Mouse (Mus musculus) natural killer cell, adult 2 months (primary cell): ENCODE data around the gene Klc3.

Experiments
- DNase-seq, 2 experiments: peaks; one replicate each; pipeline ENCODE4 v3.0.0; 2022; ENCODE audit warnings: low spot score in 2 of 2

Gene Klc3

DNA sequence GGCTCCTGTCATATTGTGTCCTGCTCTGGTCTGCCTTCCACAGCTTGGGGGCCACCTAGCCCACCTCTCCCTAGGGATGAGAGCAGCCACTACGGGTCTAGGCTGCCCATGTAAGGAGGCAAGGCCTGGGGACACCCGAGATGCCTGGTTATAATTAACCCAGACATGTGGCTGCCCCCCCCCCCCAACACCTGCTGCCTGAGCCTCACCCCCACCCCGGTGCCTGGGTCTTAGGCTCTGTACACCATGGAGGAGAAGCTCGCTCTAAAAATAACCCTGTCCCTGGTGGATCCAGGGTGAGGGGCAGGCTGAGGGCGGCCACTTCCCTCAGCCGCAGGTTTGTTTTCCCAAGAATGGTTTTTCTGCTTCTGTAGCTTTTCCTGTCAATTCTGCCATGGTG, 5.8 kb upstream of the Klc3 start:
- no peak for DNase-seq

DNA sequence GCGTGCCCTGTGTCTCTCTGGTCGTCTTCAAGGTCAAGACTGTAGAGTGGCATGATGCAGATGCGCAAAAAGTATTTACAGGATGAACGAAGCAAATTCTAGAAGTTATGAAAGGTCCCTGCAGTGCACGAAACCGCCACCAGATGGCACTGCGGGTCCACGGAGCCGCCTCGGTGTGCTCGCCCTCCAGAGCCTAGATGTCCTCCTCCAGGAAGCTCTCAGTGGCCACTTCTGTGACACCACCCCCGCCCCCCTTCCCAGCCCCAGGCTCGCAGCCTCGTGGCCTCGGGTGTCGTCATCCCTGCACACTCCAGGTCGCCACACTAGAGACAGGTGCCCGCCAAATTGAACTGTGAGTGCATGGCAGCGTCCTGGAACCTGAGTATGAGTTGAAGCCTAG, 1.5 kb upstream of the Klc3 start:
- DNase-seq = peak; percentile 83 to 87

DNA sequence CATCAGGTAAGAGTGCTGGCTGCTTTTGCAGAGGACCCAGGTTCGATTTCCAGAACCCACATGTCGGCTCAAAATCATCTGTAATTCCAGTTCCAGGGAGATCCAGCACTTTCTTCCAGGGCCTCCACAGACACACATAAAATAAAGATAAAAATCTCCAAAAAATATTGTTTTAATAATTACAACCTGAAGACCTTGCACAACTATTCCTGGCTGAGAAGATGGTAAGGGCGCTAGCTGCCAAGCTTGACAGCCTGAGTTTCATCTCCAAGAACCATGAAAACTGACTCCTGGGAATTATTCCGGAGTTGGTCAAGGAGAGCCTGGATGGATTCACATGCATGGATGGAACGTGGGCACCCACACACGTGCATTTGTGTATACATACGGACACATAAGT, 572 bp upstream of the Klc3 start, which contains the start of gene Ckm:
Gene Ckm (plus strand): TSS at position 301 of the 400 bp plus-strand sequence.
- no peak for DNase-seq

DNA sequence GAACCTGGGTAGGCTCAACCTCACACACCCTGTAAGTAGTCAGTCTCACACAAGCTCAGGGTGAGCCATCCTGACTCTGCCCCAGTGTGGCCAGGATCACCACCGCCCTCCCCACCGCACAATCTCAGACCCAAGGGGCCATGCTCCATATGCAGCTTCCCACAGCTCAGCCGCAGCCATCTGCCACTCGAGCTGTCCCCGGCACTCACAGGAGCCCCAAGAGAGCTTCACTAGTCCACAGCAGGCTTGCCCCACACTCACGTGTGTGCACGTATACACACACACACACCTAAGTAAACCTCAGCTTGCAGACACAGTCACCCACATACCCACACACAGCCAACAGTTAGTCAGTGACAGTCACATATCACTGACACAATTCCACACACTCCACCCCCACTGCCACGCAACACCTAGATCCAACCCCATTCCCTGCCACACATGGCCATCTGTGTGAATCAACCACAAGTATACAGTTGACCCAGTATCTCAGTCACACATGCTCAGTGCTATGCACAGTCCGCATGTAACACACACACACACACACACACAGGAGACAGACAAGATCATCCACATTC, 1.3 kb downstream of the Klc3 start:
- no peak for DNase-seq

DNA sequence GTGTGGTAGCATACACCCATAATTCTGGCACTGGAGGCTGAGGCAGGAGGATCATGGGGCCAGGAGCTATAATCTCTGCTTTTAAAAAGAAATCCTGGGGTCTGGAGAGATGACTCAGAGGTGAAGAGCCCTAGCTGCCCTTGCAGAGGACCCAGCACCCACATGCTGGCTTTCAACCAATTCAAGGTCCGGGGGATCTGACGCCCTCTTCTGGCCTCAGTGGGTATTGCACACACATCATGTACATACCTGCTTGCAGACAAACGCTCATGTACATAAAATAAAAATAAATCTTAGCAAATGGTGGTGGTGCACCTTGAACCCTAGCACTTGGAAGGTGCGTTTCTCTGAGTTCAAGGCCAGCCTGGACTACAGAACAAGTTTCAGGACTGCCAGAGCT, 3.0 kb downstream of the Klc3 start:
- no peak for DNase-seq

DNA sequence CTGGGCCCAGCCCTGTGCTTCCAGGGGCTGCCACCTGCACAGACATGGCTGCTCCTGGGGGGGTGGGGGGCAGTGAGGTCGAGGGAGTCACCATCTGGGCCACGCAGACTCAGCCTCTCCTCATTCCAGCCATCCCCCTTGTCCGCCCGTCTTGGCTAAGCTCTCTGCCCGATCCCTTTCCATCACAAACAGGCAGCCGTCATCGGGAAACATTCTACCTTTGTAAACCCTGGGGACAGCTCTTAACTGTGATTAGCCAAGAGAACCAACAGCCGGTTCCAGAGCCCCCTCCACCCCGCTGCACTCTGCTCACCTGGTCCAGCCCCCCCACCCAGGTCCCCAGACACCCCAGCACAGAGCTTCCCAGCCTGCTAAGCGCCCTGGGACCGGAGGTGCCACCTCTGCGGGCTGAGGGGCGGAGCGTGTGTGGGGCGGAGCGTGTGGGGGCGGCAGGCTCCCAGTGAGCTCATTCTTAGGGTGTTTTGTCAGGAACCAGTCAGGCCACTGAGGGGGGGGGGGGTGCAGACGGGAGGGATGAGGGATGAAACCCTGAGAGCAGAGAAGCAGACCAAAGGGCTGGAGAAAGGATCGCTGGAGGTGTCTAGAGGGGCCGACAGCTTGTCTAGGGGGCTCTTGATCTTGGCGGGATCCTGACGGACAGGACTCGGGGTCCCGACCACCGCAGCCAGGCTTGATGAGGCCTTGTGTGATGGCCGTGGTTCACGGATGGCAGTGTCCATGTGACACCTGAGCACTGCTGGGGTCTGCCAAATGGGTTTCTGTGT, 4.2 kb downstream of the Klc3 start:
- peak; percentile 38 to 45 for DNase-seq

DNA sequence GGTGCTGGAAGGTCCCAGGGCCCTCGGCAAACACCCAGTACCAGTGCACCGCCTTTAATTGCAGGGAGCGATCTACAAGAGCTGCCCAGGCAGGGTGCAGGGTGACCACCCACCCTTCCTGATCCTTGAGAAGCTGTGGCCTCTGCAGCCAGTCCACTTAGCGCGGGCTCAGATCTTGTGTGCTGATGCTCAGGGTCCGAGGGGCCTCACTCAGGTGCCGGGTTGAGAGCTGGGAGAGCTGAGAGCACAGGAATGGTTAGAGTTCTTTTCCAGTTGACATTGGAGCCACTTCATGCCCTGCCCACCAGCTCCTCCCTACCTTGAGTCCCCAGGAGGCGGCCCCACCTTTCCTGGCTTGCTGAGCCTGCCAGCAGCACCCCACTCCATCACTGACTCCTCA, 9.4 kb downstream of the Klc3 start:
- no peak for DNase-seq

DNA sequence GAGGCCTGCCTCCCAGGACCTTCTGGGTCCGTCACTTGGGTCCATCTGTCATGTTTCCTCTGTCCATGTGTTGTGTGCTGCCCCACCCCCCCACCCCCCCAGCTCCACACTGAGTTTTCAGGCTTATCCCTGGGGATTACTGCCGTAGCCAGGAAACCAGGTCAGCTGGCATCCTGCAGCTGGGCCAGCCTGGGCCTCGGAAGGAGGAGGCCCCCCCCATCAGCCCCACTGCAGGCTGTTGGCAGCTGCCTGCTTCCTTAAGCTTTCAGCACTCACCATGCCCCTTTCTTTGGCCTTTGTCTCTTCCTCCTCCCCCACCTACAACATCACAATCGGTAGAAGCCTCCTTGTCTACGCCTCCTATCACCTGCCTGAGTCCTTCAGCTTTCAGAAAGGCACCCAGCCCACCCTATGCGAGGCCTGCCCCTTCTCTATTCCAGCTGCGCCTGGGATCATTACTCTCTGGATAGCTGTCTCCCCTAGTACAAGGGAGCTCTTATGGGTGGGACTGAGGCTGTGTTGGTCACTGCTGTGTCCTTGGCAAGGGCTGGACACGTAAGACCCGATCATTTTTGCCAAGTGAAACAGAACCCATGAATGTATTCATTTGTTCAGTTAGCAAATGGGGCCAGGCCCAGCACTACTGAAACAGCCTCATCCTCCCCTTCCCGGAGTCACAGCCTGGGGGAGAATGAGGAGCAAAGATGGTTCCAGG, 15.0 kb downstream of the Klc3 start:
- DNase-seq = no peak

DNA sequence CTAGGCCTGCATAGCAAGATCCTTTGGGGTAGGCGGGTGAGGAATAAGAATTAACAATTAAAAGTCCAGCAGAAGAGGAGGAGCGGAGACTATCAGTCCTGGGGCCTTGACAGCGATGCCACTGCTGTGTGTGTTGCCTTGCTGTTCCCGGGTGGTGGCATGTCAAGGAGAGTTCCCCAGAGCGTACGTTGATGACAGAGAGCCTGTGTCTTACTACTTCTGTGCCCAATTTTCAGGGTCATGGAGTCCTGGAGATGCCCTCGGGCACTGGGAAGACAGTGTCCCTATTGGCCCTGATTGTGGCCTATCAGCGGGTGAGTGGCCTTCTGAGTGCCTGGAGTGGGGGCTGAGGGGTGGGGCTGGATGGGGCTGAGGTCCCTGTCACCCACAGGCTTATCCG, 20.2 kb downstream of the Klc3 start:
- no peak for DNase-seq

DNA sequence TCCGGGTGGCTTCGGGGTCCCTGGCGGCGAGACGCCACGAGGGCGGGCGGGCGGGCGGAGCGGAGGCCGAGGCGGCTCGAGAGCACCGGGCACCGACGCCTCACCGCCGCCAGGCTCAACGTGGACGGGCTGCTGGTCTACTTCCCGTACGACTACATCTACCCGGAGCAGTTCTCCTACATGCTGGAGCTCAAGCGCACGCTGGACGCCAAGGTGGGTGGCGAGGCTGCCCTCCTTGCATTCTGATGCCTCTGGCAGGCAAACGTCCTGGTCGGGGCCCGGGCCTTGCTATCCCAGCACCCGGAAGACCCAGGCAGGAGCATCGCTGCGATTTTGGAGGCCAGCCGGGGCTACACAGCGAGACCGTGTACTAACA, 21.8 kb downstream of the Klc3 start:
- DNase-seq = no peak

DNA sequence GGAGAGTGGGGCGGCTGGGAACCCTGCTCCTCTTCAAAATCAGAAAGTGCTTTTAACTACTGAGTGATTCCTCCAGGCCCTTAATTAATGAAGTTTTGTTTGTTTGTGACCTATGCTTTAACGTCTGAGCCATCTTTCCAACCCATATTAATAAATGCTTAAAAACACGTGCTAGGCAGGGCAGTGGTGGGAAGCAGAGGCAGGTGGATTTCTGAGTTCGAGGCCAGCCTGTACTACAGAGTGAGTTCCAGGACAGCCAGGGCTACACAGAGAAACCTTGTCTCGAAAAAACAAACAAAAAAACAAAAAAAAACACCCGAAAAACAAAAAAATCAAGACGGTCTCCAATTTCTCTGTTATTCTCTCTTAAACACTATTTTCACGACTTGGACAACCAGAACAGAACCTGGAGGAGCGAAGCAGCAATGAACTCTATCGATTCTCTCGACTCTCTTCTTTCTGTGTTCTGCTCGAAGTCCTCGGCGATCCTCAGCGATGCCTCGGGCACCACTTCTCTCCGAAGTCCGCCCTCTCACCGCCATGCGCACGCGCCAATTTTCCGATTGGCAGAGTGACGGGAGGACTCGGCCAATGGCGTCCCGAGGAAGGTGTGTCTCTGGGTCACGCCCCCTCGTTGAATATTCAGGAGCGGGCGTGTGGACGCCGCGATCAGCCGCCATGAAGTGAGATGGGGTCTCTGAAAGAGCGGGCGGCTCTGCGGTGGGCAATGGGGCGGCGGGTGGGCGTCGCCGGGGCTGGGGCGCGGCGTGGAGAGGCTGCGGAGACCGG, 22.3 kb downstream of the Klc3 start, which contains the start of gene Ercc2:
Gene Ercc2 (plus strand): TSS at position 634 of the 789 bp plus-strand sequence.
- peak; percentile 97 to 98 for DNase-seq

DNA sequence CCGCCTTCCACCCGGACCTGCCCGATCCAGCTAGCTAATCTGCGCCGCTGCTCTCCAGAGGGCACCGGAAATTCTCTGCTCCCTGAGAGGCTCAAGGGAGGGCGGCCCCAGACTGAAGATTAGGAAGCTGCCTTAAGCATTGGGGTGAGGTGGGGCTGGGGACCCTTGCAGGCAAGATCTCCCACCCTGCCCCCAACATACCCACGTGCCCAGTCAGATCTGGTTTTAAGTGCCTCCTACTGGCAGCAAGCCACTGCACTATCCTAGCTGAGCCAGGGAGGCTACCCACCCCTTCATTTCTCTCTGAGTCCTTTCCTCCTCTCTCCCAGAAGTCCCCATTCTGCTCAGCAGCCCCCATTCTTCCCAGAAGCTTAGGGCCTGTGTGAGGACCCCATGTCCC, 25.9 kb downstream of the Klc3 start:
- DNase-seq = no peak

DNA sequence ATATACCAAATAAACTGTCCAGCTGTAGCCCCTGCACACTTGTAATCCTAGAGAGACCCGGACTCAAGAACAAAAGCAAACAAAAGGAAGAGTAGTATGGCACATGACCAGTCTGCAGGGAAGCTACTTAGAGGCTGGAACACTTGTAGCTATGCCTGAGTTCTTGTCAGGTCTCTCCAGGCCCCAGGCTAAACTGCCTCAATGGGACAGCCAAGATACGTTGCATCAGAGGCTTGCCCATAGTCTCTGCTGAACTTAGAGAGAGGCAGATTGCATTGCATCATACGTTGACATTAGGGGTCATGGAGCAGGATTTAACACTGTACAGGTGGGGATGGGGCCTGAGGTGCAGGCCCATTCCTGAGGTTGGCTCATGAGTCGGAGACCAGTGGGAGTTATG, 27.9 kb downstream of the Klc3 start:
- no peak for DNase-seq

DNA sequence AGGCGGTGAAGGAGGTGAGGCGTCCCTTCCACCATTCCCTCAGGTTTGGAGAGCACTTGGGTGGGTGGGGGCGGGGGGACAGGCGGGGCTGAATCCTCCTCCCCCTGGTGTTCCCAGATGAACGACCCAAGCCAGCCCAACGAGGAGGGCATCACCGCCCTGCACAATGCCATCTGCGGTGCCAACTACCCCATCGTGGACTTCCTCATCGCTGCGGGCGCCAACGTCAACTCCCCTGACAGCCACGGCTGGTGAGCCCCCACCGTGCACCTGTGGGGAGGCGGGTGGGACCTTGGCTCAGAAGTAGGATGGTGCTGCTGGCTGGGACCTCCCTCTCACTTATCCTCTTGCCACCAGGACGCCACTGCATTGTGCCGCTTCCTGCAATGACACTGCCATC, 28.5 kb downstream of the Klc3 start:
- DNase-seq = no peak

DNA sequence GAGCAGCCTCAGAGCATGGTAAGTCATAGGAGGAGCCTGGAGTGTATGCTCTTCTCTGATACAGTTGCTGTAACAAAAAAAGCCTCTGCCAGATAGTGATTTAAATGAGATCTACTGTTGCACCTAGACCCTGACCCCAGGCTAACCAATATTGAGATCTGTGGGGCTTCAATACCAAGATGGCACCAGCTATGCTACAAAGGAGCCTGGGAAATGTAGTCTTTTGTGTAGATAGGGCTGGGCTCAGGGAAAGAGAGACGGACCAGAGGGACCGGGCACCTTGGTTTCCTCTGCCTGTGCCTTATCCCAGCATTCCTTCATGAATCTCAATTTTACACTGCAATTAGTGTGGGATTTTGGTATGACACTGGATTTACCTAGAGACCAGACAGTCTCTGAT, 30.5 kb downstream of the Klc3 start:
- no peak for DNase-seq

DNA sequence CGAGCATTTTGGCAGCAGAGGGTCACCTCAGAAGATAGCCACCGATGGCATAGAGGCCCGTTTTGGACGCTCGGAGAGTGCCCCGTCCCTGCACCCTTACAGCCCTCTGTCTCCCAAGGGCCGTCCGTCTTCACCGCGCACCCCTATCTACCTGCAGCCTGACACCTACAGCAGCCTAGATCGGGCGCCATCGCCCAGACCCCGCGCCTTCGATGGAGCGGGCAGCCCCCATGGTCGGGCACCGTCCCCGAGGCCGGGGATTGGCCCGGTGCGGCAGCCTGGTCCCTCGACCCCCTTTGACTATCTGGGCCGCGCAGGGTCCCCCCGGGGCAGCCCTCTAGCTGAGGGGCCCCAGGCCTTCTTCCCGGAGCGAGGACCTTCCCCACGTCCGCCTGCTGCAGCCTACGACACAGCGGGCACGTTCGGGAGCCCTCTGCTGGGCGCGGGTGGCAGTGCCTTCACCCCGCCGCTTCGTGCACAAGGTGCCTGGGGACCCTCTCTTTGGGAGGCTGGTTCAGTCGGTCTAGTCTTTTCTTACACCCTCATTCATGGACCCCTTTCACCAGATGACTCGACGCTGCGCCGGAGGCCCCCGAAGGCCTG, 34.0 kb downstream of the Klc3 start:
- DNase-seq = peak; percentile 39 to 67

DNA sequence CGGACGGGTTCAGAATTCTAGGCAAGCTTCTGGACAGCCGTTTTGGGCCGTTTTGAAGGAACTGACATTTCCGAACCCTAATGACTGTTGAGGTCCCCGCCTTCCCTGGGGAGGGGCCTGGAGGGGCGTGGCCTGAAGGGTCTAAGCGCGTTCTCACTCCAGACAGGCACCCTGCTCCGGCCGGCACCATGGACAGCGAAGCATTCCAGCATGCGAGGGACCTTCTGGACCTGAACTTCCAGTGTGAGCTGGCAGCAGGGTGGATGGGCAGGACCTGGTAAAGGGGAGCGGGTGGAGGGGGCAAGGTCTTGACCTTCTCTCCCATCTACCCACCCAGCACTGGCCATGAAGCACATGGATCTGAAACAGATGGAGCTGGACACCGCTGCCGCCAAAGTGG, 35.5 kb downstream of the Klc3 start:
- DNase-seq = no peak

DNA sequence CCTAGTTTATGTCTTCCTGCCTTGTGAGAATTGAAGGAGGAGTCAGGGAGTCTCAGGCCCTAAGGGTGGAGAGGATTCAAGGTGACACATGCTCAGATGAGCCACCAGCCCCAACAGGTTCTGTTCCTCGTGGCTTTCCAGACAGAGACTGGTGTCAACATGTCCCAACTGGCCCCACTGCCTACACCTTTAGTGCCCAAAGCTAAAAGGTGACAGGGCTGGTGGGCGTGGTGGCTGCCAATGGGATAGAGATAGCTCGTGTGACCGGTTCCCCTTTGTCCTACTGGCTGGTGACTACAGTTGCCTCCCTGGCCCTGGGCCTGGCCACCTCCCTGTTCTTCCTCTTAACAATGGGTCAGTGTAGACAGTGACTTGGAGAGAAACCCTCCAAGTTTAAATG, 38.5 kb downstream of the Klc3 start:
- DNase-seq = no peak

DNA sequence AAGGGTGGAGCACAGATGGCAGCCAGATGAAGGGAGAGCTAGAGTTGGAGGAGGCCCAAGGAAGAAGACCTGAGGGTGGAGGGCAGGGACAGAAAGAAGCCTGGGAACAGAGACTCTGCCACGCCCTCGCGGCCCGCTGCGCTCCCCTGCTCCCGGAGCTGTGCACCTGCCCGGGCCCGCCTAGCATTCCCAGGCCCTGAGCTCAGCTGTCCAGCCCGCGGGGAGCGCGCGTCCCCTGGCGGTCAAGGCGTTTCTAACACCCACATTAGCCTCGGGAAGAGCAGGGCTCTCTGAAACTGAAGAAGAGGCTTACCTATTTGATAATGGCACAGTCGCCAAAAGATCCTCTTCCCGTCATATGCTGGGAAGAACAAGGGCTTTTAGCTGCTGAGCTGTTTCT, 40.0 kb downstream of the Klc3 start:
- peak; percentile 42 to 68 for DNase-seq

DNA sequence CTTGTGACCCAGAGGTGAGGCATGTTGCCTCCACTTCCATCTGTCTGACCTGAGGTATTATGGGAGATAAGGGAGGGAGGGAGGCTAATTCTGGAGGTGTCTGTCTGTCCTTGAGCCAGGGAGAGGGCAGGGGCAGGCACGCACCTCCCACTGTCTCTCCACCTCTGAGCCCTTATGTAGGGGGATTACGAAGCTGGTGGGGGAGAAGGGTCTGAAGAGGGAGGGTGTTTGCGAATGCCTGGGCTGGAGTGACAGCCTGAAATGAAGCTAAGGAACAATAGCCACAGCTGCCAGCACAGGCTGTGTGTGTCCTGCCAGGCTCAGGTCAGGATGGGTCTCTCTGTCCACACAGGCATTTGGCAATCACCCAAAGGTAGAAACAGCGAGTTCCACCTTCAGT, 41.6 kb downstream of the Klc3 start:
- no peak for DNase-seq

DNA sequence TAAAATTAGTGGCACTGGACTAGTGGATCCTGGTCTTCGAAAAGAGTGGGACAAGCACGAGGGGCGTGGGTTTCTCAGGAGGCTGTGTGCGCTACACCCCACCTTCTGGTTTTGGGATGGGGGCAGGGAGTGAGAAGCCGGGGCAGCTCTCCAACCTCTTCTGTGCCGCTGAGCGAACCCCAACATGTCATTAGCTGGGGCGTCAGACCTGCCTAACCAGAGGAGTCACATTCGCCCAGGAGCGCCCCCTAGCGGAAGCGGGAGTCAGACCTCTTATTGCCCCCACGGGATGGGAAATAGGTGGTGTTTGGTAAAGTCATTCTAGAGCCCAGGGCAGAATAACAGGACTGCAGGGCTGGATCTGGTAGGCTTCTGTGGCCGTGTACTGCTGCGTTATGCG, 42.2 kb downstream of the Klc3 start:
- peak; percentile 71 to 85 for DNase-seq

DNA sequence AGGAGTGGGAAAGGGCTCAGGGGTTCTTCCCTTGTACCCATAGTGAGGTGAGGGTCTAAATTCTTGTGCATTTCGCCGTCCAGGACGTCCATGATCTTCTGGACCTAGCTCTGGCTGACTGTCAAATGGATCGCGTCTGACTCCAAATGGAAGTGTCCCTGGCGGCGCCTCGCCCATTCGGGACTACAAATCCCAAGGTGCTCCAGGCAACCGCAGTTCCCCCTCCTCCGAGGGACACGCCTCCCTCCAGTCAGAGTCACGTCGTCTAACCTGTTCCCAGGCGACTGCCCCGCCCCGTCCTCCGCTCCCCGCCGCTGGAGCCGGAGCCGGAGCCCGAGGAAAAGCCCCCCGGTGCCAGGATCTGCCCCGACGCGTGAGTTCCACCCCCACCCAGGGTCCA, 43.0 kb downstream of the Klc3 start:
- DNase-seq = peak; percentile 19 to 41
